Mouse (Mus musculus) CH12F3 (cell line): ENCODE measurements around the gene Glipr1l2.
"Not testable (repeated sequence)": the region's sequence is repeated elsewhere in the genome, so short reads cannot be mapped to it uniquely, and the experiment has no call there.

Experiments used
- in situ Hi-C: fragments of 300-500 bp; cut with MboI; formaldehyde crosslinking; loops from 2 replicates; pipeline ENCODE4 v1.14.3; 2020; ENCODE audit warnings: low sequenced_read_pairs

The Glipr1l2 gene

GRCm38 (mm10) chr10:112083157-112083556 lies at the start of gene Glipr1l2:
Glipr1l2 (plus strand) TSS chr10:112083354.
- in situ Hi-C loops: no loop called here

- in situ Hi-C loops: not testable (repeated sequence)
Observed at GRCm38 (mm10) chr10:112043523-112043922, 39.6 kb upstream of the Glipr1l2 start.

- in situ Hi-C loops: not testable (repeated sequence)
Observed at GRCm38 (mm10) chr10:112044283-112044682, 38.9 kb upstream of the Glipr1l2 start.

- in situ Hi-C loops: no loop called here
Observed at GRCm38 (mm10) chr10:112051220-112051619, 31.9 kb upstream of the Glipr1l2 start.

- in situ Hi-C loops: not testable (repeated sequence)
Observed at GRCm38 (mm10) chr10:112051956-112052355, 31.2 kb upstream of the Glipr1l2 start.

GRCm38 (mm10) chr10:112059702-112060582 lies 23.2 kb upstream of the Glipr1l2 start, which contains the start of gene Glipr1l1:
Glipr1l1 (plus strand) TSS chr10:112060189.
- in situ Hi-C loops: no loop called here

- in situ Hi-C loops: not testable (repeated sequence)
Observed at GRCm38 (mm10) chr10:112060583-112060934, 22.6 kb upstream of the Glipr1l2 start.

- in situ Hi-C loops: no loop called here
Observed at GRCm38 (mm10) chr10:112080044-112080443, 3.1 kb upstream of the Glipr1l2 start.

GRCm38 (mm10) chr10:112105785-112106184 lies 22.6 kb downstream of the Glipr1l2 start:
- in situ Hi-C loops: loop anchor here (10.0 kb wide), 1 partner anchor 131 kb away; the partner anchor contains the start of gene Krr1

GRCm38 (mm10) chr10:112110401-112110800 lies 27.2 kb downstream of the Glipr1l2 start:
- in situ Hi-C loops: no loop called here

GRCm38 (mm10) chr10:112125090-112125489 lies 41.9 kb downstream of the Glipr1l2 start:
- in situ Hi-C loops: not testable (repeated sequence)

- in situ Hi-C loops: not testable (repeated sequence)
Observed at GRCm38 (mm10) chr10:112127682-112128230, 44.6 kb downstream of the Glipr1l2 start.

- in situ Hi-C loops: no loop called here
Observed at GRCm38 (mm10) chr10:112132194-112132593, 49.0 kb downstream of the Glipr1l2 start.

GRCm38 (mm10) chr10:112138050-112138870 lies 55.1 kb downstream of the Glipr1l2 start:
- in situ Hi-C loops: no loop called here

- in situ Hi-C loops: no loop called here
Observed at GRCm38 (mm10) chr10:112138871-112139430, 55.8 kb downstream of the Glipr1l2 start.

- in situ Hi-C loops: no loop called here
Observed at GRCm38 (mm10) chr10:112139834-112140233, 56.7 kb downstream of the Glipr1l2 start.
